8 mouse cellular contexts compared by ENCODE assay signal in genomic region chr1:80757650-80757976, GRCm38 (mm10). TPM values are rescaled to one million over a fixed set of nuclear protein-coding genes. Genes with fewer than 3 reads are reported as not detected.
DNase-seq lines count a peak whose midpoint lies in the region; ATAC-seq and TF ChIP-seq lines count a peak whose summit lies in the region.

No protein-coding gene starts in this region.

- peak overlapping the region; percentile 68 for H3K4me3 ChIP-seq in kidney, embryonic 16.5 days (ENCODE audit: low read length)
- peak overlapping the region in 1 of 2 experiments; percentile 5; a peak in 1 of 4 replicates for H3K4me3 ChIP-seq in ES-E14 (ENCODE audit: insufficient read depth in 1 of 2, low read depth in 1 of 2, low read length in 2 of 2, poor library complexity in 1 of 2, severe bottlenecking in 1 of 2)
- H3K4me3 ChIP-seq in forebrain, embryonic 10.5 days = peak overlapping the region; percentile 78
- peak overlapping the region; percentile 63 for H3K4me3 ChIP-seq in limb, embryonic 14.5 days (replicated peaks; ENCODE audit: low read length)
- H3K4me3 ChIP-seq in stomach, embryonic 16.5 days (replicated peaks; ENCODE audit: low read length) = peak overlapping the region; percentile 64

- H3K9ac ChIP-seq in kidney, embryonic 16.5 days (replicated peaks; ENCODE audit: low read length) = peak overlapping the region; percentile 65
- H3K9ac ChIP-seq in ES-E14 (ENCODE audit: insufficient read depth, low read depth, low read length, poor library complexity, severe bottlenecking) = no peak overlapping the region
- H3K9ac ChIP-seq in limb, embryonic 14.5 days (ENCODE audit: low read depth, low read length, severe bottlenecking) = peak overlapping the region; percentile 63
- peak overlapping the region; percentile 61 for H3K9ac ChIP-seq in stomach, embryonic 16.5 days (ENCODE audit: low read length)

- 0 out of 2 replicates have a peak, but pooled peaks cover 7% of the 10 kb centered on the region for H3K27me3 ChIP-seq in kidney, embryonic 16.5 days (ENCODE audit: insufficient read depth, low read length)
- peaks cover 42% of the 10 kb centered on the region for H3K27me3 ChIP-seq in forebrain, embryonic 10.5 days (ENCODE audit: poor library complexity, severe bottlenecking)
- peaks cover 13% of the 10 kb centered on the region; the same call in 1 of the 2 replicates for H3K27me3 ChIP-seq in limb, embryonic 14.5 days (ENCODE audit: control insufficient read depth, insufficient read depth, low read length)
- peaks cover 10% of the 10 kb centered on the region for H3K27me3 ChIP-seq in stomach, embryonic 16.5 days (ENCODE audit: control insufficient read depth, insufficient read depth, low read length)

- WGBS in kidney, embryonic 16.5 days = 0% methylated on average over 5 of the region's 6 CpGs
- 0% methylated on average over 6 of the region's 6 CpGs for WGBS in forebrain, embryonic 10.5 days
- 0% methylated on average over 6 of the region's 6 CpGs for WGBS in limb, embryonic 14.5 days
- 1% methylated on average over 6 of the region's 6 CpGs for WGBS in stomach, embryonic 16.5 days

- peaks cover 5% of the 10 kb centered on the region for H3K9me3 ChIP-seq in kidney, embryonic 16.5 days (ENCODE audit: low read length)
- no peaks in the 10 kb centered on the region for H3K9me3 ChIP-seq in ES-E14 (ENCODE audit: control insufficient read depth, insufficient read depth, low read depth, low read length)
- no peaks in the 10 kb centered on the region for H3K9me3 ChIP-seq in forebrain, embryonic 10.5 days
- H3K9me3 ChIP-seq in limb, embryonic 14.5 days (ENCODE audit: control insufficient read depth, low read length) = no peaks in the 10 kb centered on the region
- H3K9me3 ChIP-seq in stomach, embryonic 16.5 days (replicated peaks; ENCODE audit: control insufficient read depth, low read length) = no peaks in the 10 kb centered on the region

- peak; percentile 33 for ATAC-seq in kidney, embryonic 16.5 days (ENCODE audit: low FRiP score, low TSS enrichment)
- no peak; the same call in 1 of the 2 replicates for ATAC-seq in limb, embryonic 14.5 days (ENCODE audit: low FRiP score, low read depth)
- ATAC-seq in stomach, embryonic 16.5 days (ENCODE audit: insufficient read depth, low FRiP score) = 0 out of 2 replicates have a peak, but pooled peaks have one; percentile 2

- in situ Hi-C loops in ES-E14 (cut with MboI; ENCODE audit: low sequenced_read_pairs in 2 of 2, unreplicated experiment in 2 of 2) = no loop called here

- H3K4me1 ChIP-seq in kidney, embryonic 16.5 days (ENCODE audit: insufficient read depth, low read length) = peaks cover 18% of the 10 kb centered on the region
- no peaks in the 10 kb centered on the region for H3K4me1 ChIP-seq in ES-E14 (ENCODE audit: control insufficient read depth in 2 of 2, insufficient read depth in 2 of 2, low read length in 2 of 2, poor library complexity in 1 of 2)
- H3K4me1 ChIP-seq in forebrain, embryonic 10.5 days = peaks cover 23% of the 10 kb centered on the region
- peaks cover 10% of the 10 kb centered on the region; the same call in 1 of the 2 replicates for H3K4me1 ChIP-seq in limb, embryonic 14.5 days (ENCODE audit: control insufficient read depth, insufficient read depth, low read length)
- peaks cover 5% of the 10 kb centered on the region; the same call in 1 of the 2 replicates for H3K4me1 ChIP-seq in stomach, embryonic 16.5 days (ENCODE audit: control insufficient read depth, insufficient read depth, low read length)

- TF ChIP-seq POLR2A in limb, embryonic 14.5 days (IDR thresholded peaks at IDR 0.05; ENCODE audit: borderline replicate concordance, extremely low read depth, insufficient read depth, insufficient read length) = no peak

- H3K27ac ChIP-seq in kidney, embryonic 16.5 days (ENCODE audit: low read length) = no peak overlapping the region
- H3K27ac ChIP-seq in ES-E14 (ENCODE audit: insufficient read depth, low read depth, low read length, poor library complexity, severe bottlenecking) = no peak overlapping the region
- peak overlapping the region; percentile 83; the same call in 1 of the 2 replicates for H3K27ac ChIP-seq in forebrain, embryonic 10.5 days
- H3K27ac ChIP-seq in limb, embryonic 14.5 days (replicated peaks; ENCODE audit: low read depth, low read length) = no peak overlapping the region
- H3K27ac ChIP-seq in stomach, embryonic 16.5 days (ENCODE audit: low read length) = no peak overlapping the region

- H3K36me3 ChIP-seq in kidney, embryonic 16.5 days (ENCODE audit: insufficient read depth, low read length) = no peaks in the 10 kb centered on the region
- no peaks in the 10 kb centered on the region for H3K36me3 ChIP-seq in ES-E14 (ENCODE audit: control insufficient read depth, insufficient read depth, low read length, poor library complexity, severe bottlenecking)
- H3K36me3 ChIP-seq in forebrain, embryonic 10.5 days (replicated peaks) = no peaks in the 10 kb centered on the region
- no peaks in the 10 kb centered on the region for H3K36me3 ChIP-seq in limb, embryonic 14.5 days (ENCODE audit: control insufficient read depth, insufficient read depth, low read length)
- no peaks in the 10 kb centered on the region for H3K36me3 ChIP-seq in stomach, embryonic 16.5 days (ENCODE audit: control insufficient read depth, insufficient read depth, low read length)

- H3K4me2 ChIP-seq in kidney, embryonic 16.5 days (replicated peaks; ENCODE audit: low read depth, low read length) = peak overlapping the region; percentile 98
- H3K4me2 ChIP-seq in limb, embryonic 14.5 days (replicated peaks; ENCODE audit: low read depth, low read length, severe bottlenecking) = peak overlapping the region; percentile 89
- peak overlapping the region; percentile 77 for H3K4me2 ChIP-seq in stomach, embryonic 16.5 days (ENCODE audit: low read depth, low read length)

- DNase-seq in kidney, postnatal 36 days = no peak
- peak; percentile 11 for DNase-seq in ES-E14 (ENCODE audit: low read depth, low spot score)
- no peak for DNase-seq in forebrain, embryonic 10.5 days (ENCODE audit: extremely low spot score, low spot score)
- peak; percentile 6 for DNase-seq in limb, embryonic 14.5 days (ENCODE audit: low spot score)
- no peak for DNase-seq in cerebellum, adult 11-12 months
- no peak for DNase-seq in spleen, postnatal 10 days (ENCODE audit: low spot score in 2 of 2)

TF ChIP-seq in ES-E14, 5 proteins besides CTCF, POLR2A, EP300 and RAD21:
- TF ChIP-seq MAFK (IDR thresholded peaks at IDR 0.05; ENCODE audit: insufficient read depth, low read depth, low read length) (no peak), CHD2 (IDR thresholded peaks at IDR 0.05; ENCODE audit: low read depth, low read length) (no peak), ZC3H11A (IDR thresholded peaks at IDR 0.05; ENCODE audit: borderline replicate concordance, low read depth, low read length) (no peak), ZNF384 (IDR thresholded peaks at IDR 0.05; ENCODE audit: low read depth, low read length) (no peak), HCFC1 (IDR thresholded peaks at IDR 0.05; ENCODE audit: borderline replicate concordance, insufficient read depth, low read length) (no peak)
TF ChIP-seq in ES-E14: peak in this region for 0.

RNA-seq across cellular contexts. Expression of gene Dock10, which starts 0.7 kb away (rescaled TPM):
- polyA plus RNA-seq in kidney, embryonic 16.5 days (2015; fragmentation: Nextera tagmentation; extraction: Ambion mirVana) = 3.7 and 4.7 TPM in 2 replicates
- 0.26 and 0.67 TPM in 2 replicates for total RNA-seq in ES-E14 (2012; rRNA removed)
- 1.7 and 1.8 TPM in 2 replicates for polyA plus RNA-seq in forebrain, embryonic 10.5 days (2016; fragmentation: Nextera tagmentation; extraction: Ambion mirVana)
- 8.1 and 9.1 TPM in 2 replicates for polyA plus RNA-seq in limb, embryonic 14.5 days (2012; rRNA removed)
- polyA plus RNA-seq in limb, embryonic 14.5 days (2014; fragmentation: Nextera tagmentation; extraction: Ambion mirVana) = 7.2 and 8.2 TPM in 2 replicates
- 7.2 and 8.1 TPM in 2 replicates for polyA plus RNA-seq in stomach, embryonic 16.5 days (2015; fragmentation: Nextera tagmentation; extraction: Ambion mirVana)

Comparison
In these comparisons a context has a peak if more than half of its experiments do, and no peak if none do; other contexts are left out.
1. DNase-seq: peak in ES-E14 (single experiment) and limb, embryonic 14.5 days (single experiment); none in kidney, postnatal 36 days (0 of 2), forebrain, embryonic 10.5 days (single experiment), cerebellum, adult 11-12 months (single experiment) and spleen, postnatal 10 days (0 of 2).
2. Peak in every context shown above with its lines, with median percentiles within 50 percentile points of each other: H3K4me2 ChIP-seq.